Mouse (Mus musculus) heart, postnatal 25 days (tissue): ENCODE measurements around the gene St8sia2. TPM values are rescaled to one million over a fixed set of nuclear protein-coding genes. Genes with fewer than 3 reads are reported as not detected.
"Not testable (repeated sequence)": the region's sequence is repeated elsewhere in the genome, so short reads cannot be mapped to it uniquely, and the experiment has no call there.

ENCODE experiments used
- DNase-seq: peaks from one replicate; pipeline ENCODE4 v3.0.0; 2022; ENCODE audit warnings: low spot score
- intact Hi-C: fragments of 180-260 bp; cut with DNase I; formaldehyde crosslinking; loops from one replicate; pipeline ENCODE4 v1.15.1; 2025
- total RNA-seq, 2 experiments: library from RNA; stranded (reverse); gene quantifications; 2 replicates each; pipeline ENCODE4 v1.2.3; 2021

Gene St8sia2
- total RNA-seq, 2 experiments from 2014 or later, result 0.36 TPM

- intact Hi-C loops, result no loop called here
- no peak for DNase-seq
Measured at GRCm38 (mm10) chr7:74000743-74001510, 12.6 kb downstream of the St8sia2 start.

GRCm38 (mm10) chr7:73989366-73989765 lies 24.1 kb downstream of the St8sia2 start:
- intact Hi-C loops, result no loop called here
- no peak for DNase-seq

- DNase-seq, intact Hi-C loops: not testable (repeated sequence)
Measured at GRCm38 (mm10) chr7:73972157-73972556, 41.3 kb downstream of the St8sia2 start.

- intact Hi-C loops, result no loop called here
- DNase-seq, result no peak
Measured at GRCm38 (mm10) chr7:73965164-73965563, 48.3 kb downstream of the St8sia2 start.

GRCm38 (mm10) chr7:73962431-73962830 lies 51.1 kb downstream of the St8sia2 start:
- no peak for DNase-seq
- intact Hi-C loops, result no loop called here

GRCm38 (mm10) chr7:73954441-73954840 lies 59.0 kb downstream of the St8sia2 start:
- DNase-seq, result no peak
- intact Hi-C loops, result no loop called here

GRCm38 (mm10) chr7:73953131-73953530 lies 60.4 kb downstream of the St8sia2 start:
- DNase-seq, result no peak
- intact Hi-C loops, result no loop called here

GRCm38 (mm10) chr7:73941640-73942039 lies 71.8 kb downstream of the St8sia2 start:
- no peak for DNase-seq
- intact Hi-C loops, result no loop called here

- no peak for DNase-seq
- intact Hi-C loops, result no loop called here
Measured at GRCm38 (mm10) chr7:73939236-73939635, 74.3 kb downstream of the St8sia2 start.

GRCm38 (mm10) chr7:73938046-73938810 lies 75.3 kb downstream of the St8sia2 start:
- intact Hi-C loops, result no loop called here
- no peak for DNase-seq

- no peak for DNase-seq
- intact Hi-C loops, result no loop called here
Measured at GRCm38 (mm10) chr7:73936119-73936518, 77.4 kb downstream of the St8sia2 start.

GRCm38 (mm10) chr7:73935703-73936102 lies 77.8 kb downstream of the St8sia2 start:
- intact Hi-C loops, result no loop called here
- no peak for DNase-seq

- no peak for DNase-seq
- intact Hi-C loops, result no loop called here
Measured at GRCm38 (mm10) chr7:73933036-73933435, 80.5 kb downstream of the St8sia2 start.

- intact Hi-C loops, result no loop called here
- DNase-seq, result no peak
Measured at GRCm38 (mm10) chr7:73920921-73921485, 92.5 kb downstream of the St8sia2 start.

- intact Hi-C loops, result no loop called here
- DNase-seq, result no peak
Measured at GRCm38 (mm10) chr7:73917633-73918311, 95.7 kb downstream of the St8sia2 start.

- DNase-seq, result no peak
- intact Hi-C loops, result no loop called here
Measured at GRCm38 (mm10) chr7:73911899-73912298, 101.6 kb downstream of the St8sia2 start.

- intact Hi-C loops, result no loop called here
- DNase-seq, result no peak
Measured at GRCm38 (mm10) chr7:73910843-73911242, 102.6 kb downstream of the St8sia2 start.

- intact Hi-C loops, result no loop called here
- no peak for DNase-seq
Measured at GRCm38 (mm10) chr7:73909432-73910205, 103.9 kb downstream of the St8sia2 start.

- DNase-seq, result no peak
- intact Hi-C loops, result no loop called here
Measured at GRCm38 (mm10) chr7:73894506-73894905, 119.0 kb downstream of the St8sia2 start.

- intact Hi-C loops, result no loop called here
- no peak for DNase-seq
Measured at GRCm38 (mm10) chr7:73891830-73892229, 121.7 kb downstream of the St8sia2 start.
